Mouse (Mus musculus): Measurements from ENCODE around the gene Dock4. TPM values are rescaled to one million over a fixed set of nuclear protein-coding genes. Genes with fewer than 3 reads are reported as not detected.

The Dock4 gene
- total RNA-seq, 2 experiments from 2014 or later: 202 to 219 TPM

DNA sequence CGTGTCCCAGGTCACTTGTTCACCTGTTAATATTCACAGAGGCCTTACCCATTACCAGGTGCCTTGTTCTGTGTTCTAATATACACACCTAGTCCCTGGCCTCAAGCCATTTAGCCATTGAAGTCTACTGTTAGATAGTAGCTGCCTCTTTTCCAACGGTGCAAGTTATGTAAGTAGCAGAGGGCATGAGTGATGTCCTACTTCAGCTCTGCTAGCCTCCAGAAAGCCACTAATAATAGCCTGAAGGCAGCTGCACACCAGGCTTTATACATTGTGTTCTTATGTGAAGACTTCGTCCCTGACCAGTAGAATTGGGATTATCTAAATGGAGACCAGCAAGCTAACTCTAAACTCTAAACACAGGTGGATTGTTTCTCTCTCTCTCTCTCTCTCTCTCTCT is 285.0 kb downstream of the Dock4 start:
- no peak for DNase-seq (ENCODE audit: low spot score in 2 of 2)

DNA sequence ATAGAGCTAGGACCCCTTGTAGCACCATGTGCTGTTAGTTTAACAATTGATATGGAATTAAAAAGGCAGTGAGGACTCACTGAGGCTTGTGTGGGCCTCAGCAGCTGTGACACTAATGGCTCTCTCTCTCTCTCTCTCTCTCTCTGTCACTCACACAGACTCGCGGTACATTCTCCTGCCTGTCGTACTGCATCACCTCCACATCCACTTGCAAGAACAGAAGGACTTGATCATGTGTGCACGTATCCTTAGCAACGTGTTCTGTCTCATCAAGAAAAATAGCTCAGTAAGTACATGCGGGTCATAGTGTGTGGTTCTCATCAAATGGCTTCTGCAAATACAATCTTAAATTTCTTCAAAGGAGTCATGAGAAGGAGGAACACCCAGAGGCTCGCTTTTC is 299.7 kb downstream of the Dock4 start:
- DNase-seq (ENCODE audit: low spot score in 2 of 2): peak; percentile 21 to 58

DNA sequence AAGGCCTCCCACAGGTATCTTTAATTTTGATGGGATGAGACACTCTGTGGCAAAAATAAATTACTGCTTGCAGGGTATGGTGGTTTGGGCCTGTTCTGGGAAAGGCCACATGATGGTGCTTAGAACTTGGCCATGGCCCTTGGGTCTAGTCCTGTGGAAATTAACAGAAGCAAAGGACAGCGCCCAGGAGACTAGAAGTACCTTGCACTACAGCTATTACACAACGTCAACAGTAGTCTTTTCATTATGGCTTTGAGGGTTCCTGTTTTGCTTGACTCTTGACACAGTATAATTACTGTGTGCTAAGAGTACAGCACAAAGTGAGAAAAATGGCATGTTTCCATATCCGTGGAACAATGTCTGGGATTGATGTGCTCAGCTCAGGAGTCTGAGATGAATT is 300.3 kb downstream of the Dock4 start:
- DNase-seq (ENCODE audit: low spot score in 2 of 2): no peak

DNA sequence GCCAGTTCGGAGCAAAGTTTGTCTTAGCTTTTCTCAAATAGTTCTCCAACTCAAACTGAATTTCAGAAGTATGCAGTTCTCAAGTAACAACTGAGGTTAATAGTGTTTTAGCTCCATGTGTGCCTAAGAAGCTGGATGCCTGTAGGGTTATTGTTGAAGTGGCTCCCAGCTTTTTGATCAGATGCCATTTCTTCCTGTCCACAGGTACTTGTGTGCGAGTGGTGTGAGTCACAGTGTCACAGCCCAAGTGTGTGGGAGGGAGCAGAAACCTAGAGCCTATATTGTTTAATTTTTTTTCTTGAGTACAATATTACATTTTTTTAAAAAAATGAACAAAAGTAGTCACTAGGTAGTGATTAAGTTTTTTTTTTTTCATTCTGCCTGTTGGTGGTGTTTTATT is 313.5 kb downstream of the Dock4 start:
- no peak for DNase-seq (ENCODE audit: low spot score in 2 of 2)

DNA sequence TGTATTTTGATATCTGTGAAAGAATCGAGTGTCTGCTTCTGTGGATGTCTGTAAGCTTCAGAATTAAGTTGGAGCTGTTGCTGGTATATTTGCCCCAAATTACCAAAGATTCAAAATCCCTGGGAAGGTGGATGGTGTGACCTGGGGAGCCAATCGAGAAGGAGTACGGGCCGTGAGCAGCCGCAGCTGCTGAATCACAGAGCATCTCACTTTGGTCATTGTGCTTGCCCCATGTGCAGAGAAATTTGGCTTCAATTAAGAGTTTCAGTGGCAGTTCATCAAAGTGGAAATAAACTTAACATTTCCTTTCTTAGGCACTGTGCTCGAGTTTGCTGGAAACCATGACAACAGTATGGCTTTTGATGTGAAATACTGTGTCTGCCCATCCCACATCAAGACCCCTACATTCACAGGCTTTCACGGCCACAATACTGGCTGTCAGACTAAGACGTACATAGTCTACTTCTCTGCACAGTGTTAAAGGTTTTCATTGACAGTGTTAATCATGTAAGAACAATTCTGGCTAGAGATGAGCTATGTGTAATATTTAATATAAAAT is 321.6 kb downstream of the Dock4 start:
- DNase-seq (ENCODE audit: low spot score in 2 of 2): no peak

DNA sequence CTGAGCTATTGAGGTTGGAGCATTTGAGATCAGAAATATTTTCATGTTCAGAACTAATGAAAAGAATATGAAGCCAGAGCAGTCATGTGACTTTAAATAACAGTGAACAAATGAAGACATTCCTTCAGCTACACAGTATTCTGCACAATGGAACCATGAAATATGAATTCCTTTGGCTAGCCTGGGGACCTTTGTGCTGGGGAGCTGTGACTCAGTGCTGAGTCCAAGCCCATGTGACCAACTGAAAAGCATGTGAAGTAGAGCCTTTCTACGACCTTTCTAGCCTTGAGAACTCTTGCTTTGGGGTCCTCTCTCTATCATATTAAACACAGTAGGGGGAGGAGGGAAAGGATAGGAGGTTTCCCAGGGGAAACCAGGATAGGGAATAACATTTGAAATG is 327.3 kb downstream of the Dock4 start:
- DNase-seq (ENCODE audit: low spot score in 2 of 2): no peak

DNA sequence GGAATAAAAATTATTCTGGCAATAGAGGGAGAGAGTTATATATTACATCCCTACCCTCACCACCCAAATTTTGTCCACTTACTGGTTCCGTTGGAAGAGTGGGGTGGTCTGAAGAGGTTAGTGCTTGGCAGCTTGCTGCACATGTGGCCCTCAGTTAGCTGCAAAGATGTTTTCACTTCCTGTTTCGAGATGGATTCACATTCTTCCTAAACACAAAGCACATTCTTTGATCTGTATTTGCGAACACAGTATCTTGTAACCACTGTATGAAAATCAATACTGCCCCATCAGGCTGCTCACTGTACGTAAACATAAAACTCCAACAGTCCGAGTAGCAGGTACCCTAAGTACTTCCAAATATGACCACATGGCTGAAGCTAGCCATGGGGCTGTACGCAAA is 335.8 kb downstream of the Dock4 start:
- DNase-seq (ENCODE audit: low spot score in 2 of 2): no peak

DNA sequence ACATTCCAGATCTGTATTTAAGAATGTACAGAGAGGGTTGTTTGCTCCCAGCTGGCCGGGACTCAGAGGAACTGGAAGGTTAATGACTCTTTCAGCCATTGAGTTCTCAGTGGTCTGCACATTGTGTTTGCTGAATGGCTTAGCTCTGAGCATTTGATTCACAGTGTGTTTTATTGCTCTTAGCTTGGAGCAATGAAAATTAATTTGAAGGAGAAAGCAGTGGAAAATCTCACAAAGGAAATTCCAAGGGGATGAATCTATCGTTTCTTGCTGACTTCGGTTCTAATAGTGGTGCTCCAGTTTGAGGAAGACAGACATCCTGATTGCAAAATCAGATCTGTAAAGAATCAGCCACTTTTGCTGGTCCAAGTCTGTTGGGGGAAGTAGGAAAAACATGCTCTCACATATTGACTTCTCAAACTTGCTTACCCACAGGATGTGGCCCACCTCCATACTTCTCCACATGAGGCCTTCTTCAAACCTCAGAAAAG is 342.9 kb downstream of the Dock4 start:
- no peak for DNase-seq (ENCODE audit: low spot score in 2 of 2)

DNA sequence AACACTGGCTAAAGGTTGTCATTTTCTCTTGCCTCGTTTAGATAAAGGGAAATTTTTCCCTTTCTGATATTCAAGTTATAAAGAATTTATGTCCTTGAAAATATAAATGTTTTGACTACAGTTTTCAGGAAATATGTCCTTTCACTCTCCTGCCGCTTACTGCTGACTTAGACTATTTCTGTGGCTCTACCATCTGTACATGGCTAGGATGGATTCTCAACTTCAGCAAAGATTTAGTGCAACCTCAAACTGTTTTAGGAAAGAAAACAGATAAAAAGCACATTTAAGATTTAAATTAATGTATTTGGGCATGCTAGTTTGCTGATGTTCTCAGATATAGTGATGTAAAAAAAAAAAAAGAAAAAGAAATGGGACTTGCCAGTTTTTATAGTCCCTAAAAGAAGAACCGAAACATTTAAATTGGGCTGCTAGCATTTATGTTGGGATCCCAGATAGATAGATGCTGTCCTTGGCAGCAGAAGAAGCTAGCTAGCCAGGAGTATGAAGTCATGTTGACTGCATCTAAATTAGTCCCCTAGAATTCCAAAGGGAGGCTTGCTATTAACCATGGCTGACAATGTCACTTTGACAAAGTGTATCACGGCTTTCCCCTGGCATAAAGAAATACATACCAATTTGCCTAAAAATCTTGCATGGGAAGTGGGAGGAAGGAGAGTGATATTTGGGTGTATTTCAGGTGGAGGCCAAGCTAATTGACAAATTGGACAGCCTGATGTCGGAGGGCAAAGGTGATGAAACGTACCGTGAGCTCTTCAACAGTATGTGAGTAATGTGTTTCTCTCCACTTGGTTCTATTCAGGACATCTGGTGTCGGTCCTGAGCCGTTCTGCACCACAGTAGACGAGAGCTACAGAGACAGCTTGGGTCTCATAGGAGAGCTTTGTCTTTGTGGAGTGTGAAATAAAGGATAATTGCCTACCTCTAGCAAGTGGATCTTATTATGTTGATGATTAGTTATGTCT is 343.9 kb downstream of the Dock4 start:
- DNase-seq (ENCODE audit: low spot score in 2 of 2): peak in 1 of 2 experiments; percentile 32

DNA sequence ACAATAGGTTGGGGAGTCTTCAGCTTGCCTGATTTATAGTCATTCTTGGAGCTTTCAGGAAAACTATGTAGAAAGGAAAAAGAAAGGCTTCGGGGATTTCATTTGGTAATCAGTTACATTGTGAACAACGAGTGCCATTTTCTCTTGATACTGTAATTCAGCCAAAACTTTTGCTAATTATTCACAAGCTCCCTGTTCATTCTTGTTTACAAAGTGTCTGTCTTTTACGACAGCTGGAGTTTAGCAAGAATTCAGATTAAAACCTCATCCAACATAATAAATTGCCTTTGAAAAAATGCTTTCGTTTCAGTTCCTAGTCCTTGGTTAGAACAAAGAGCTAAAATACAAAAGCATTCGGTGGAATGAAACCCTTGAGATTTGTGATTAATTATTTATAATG is 345.5 kb downstream of the Dock4 start:
- no peak for DNase-seq (ENCODE audit: low spot score in 2 of 2)

DNA sequence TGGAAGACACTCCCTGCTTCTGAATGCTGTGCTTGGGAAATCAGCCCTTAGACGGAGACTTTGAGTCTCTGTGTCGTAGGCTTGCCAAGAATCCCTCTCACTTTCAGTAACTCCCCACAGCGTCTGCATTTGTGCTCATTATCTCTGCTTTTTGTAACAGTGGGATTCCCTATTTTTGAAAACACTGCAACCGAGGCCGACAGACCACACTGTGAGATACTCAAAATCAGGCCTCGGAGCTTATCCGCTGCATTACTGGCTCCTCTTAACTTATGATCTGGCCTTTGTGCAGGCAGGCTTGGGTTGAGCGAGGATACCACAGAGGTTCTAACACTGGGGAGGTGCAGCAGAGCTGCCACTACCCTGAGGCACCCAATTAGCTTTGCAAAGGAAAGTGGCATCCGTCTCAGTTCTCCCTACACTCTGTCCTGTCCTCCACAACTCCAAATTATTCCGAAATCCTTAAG is 346.5 kb downstream of the Dock4 start:
- peak in 1 of 2 experiments; percentile 20 for DNase-seq (ENCODE audit: low spot score in 2 of 2)

DNA sequence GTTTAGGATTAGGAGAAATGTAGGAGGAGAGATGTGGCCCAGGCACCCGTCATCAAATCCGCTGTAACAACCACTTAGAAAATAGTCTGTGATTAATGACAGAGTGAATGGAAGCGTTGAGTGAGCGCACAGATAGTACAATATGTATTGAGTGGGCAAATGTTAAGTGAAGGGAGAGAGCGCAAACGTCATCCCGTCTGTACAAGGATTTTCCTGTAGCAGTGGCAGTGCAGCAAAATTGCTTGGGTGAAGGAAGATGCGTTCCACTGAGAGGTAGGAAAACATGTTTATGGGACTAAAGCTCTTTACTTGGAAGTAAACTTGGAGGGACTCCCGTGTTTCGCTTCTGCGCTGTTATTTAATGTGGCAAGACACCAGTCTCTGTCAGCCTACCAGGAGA is 348.3 kb downstream of the Dock4 start:
- DNase-seq (ENCODE audit: low spot score in 2 of 2): peak; percentile 37 to 65

DNA sequence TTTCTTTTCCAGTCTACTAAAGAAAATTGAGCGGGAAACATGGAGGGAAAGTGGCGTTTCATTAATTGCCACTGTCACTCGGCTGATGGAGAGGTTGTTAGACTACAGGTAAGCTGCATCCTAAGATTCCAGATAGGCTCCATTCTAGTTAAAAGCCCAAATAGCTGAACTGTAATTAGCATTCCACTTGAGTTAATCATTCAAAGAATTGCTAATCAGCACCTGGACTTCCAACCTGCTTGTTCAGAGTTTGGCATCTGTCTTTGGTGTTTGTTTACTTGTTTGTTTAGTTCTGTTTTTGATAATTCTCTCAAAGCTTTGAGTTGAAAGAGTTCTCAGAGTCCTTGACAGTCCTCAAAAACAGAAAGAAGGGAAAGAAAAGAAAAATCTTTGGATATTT is 349.0 kb downstream of the Dock4 start:
- DNase-seq (ENCODE audit: low spot score in 2 of 2): no peak

DNA sequence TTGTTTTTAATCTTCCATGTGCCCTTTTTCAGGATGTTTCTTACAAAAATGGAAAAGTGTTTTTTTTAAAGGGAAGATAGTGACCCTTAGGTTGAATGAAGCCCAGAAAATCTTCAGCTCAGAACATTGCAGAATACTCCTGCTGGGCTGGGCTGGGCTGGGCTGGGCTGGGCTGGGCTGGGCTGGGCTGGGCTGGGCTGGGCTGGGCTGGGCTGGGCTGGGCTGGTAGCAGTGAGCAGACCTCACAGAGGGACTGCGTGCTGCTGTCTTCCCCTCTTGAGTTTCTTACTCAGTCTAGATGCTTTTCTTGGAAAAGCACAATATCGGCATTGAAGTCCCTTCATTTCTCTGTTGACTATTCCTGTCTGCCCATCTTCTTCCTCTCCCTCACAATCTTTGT is 350.0 kb downstream of the Dock4 start:
- no peak for DNase-seq (ENCODE audit: low spot score in 2 of 2)

DNA sequence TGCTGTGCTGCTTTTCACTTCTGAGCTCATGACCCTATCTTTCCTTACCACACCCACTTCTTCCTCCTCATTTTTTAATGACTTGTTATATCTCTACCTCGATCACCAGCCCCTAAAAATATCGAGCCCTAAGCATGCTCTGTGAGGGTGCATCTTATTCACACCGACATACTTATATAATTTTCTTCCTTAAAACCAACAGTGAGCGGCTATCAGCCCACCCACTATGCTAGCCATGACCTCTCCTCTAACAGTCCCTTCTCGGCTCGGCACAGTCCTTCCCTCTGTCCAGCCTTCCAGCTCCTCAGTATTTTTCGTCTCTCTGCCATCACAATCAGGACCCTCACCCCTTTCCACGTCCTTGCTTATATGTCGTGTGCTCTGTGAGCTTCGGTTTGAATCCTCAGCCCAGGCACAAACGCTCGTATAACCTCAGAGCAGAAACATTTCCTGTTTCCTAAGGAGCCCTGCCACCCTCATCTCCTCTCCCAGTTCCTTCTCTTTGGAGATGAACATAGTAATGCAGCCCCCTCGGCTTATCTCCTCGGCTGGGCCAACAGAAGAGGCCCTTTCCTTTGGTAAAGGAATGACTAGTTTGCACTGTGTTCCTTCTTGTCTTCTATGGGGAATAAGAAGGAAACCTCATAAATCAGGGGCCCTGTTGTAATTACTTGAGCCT is 351.2 kb downstream of the Dock4 start:
- no peak for DNase-seq (ENCODE audit: low spot score in 2 of 2)

DNA sequence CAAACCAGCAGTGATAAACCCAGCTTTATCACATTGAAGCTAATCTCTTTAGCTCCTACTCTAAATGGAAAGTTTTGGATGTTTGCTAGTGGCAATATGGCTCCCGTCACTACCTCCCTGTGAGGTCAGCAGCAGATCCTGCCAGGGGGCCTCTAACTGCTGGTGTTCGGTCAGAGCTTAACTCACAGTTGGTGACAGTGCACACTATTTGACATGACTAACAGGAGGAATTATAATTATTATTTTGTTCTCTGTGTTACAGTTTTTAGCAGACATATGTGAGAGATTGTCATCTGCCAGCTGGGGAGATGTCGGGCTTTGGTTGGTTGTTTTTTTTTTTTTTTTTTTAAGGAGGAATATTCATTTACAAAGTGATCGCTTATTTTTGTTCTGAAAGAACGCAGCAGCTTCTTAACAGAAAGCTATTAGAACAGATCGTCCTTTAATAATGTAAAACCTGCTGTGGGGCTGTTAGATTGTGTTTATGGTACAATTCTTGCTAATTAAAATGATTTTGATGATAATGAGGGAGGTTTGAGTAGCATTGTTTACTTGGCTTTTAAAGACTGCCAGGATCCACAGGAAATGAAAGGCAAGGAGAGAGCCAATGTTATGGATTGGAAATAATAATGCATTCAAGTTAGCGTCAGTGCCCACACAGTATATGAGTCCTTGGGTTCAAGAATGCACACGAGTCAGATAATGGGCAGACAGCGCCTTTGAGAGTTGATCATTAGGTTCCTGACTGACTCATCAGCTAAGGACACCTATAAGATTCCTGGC is 352.0 kb downstream of the Dock4 start:
- peak in 1 of 2 experiments; percentile 64 for DNase-seq (ENCODE audit: low spot score in 2 of 2)

DNA sequence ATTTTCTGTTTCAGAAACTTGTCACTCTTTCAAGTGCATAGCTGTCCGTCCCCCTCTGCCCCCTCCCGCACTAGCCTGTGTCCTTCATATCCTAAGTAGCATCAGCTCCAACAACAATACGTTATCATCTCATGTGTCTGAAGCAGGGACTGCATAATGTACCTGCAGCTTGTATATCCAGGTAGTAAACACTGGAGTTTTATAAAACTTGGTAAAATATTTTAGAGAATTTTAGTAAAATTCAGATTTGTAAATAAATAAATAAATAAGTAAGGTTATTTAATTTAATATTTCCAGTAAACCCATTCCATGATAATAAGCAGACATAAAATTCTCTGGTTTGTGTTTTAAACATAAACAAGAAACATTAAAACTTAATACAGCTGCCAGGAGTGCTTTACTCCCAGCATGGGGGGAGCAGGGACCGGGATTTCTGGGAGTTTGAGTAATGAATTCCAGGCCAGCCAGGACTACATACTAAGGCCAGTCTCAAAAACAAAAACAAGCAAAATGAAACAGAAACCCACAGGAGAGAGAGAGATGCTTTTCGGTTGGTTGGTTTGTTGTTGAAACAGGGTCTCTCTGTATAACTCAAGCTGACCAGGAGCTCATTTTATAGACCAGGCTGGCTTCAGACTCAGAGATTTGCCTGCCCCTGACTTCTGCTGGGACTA is 352.7 kb downstream of the Dock4 start:
- DNase-seq (ENCODE audit: low spot score in 2 of 2): no peak

DNA sequence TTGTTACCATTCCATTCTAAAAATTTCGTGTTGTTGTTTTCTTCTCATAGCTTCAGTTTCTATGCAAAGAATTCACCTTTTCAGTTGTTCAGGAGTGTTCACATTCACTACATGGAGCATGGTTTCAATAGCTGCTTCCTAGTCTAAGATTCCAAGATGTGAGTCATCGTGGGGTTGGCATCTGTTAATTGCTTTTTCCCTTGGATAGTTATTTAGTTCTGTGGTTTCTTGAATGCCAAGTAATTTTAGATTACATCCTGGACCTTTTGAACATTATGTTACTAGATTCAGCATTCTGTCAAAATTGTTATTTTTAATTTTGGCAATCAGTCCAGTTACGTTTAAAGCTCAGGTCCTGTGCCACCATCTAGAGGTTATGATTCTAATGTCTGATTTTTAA is 355.7 kb downstream of the Dock4 start:
- peak in 1 of 2 experiments; percentile 64 for DNase-seq (ENCODE audit: low spot score in 2 of 2)

DNA sequence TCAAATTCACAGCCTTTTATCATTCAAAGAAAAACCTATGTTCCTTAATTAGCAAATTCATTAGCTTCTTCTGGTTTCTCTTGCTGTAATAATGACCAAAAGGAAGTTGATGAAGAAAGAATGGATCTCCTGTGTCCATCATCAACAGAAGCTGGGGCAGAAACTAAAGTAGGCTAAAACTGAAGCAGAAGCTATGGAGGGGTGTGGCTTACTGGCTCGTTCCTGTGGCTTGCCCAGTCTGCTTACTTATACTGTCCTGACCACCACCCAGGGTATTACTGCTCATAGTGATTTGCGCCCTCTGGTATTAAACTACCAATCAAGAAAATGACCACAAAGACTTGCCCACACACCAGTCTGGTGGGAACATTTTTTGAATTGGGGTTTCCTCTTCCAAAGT is 359.5 kb downstream of the Dock4 start:
- DNase-seq (ENCODE audit: low spot score in 2 of 2): no peak

DNA sequence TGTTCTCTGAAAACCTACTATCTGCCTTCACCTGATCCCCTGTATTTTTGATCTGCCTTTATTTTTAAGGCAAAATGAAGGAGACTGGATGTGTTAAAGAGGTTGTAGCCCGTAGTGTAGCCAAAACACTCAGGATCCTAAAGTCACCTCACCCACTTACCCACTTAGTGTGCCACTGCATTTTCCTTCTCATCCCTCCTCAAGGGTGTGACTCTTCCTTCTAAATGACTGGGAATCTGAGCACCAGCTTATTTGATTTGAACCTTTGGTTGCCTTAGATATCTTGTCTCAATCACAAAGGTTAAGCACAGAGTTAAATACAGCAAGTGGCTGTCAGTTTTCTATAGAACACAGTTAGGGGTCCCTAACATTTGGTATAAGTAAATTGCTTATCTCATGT is 362.2 kb downstream of the Dock4 start:
- DNase-seq (ENCODE audit: low spot score in 2 of 2): no peak

Data from layer of hippocampus, adult 18-20 months (tissue).